Mouse (Mus musculus) myocyte (in vitro differentiated cells): ENCODE measurements around the gene Commd2.

Experiments
- MAX ChIP-seq: IDR thresholded peaks from one replicate; pipeline ENCODE4 v1.6.1; 2011; ENCODE audit warnings: low read depth, mild to moderate bottlenecking, control low read depth
- POLR2A ChIP-seq: IDR thresholded peaks from one replicate; pipeline ENCODE4 v1.6.1; 2011; ENCODE audit warnings: low read depth, mild to moderate bottlenecking, control low read depth, moderate library complexity; ENCODE audit not compliant: insufficient read length
- POLR2AphosphoS2 ChIP-seq: IDR thresholded peaks from one replicate; pipeline ENCODE4 v1.6.1; 2011; ENCODE audit warnings: low read depth, control low read depth; ENCODE audit not compliant: insufficient read length
- USF1 ChIP-seq: IDR thresholded peaks from one replicate; pipeline ENCODE4 v1.6.1; 2011; ENCODE audit warnings: low read depth, mild to moderate bottlenecking, control low read depth, moderate library complexity

GRCm38 (mm10) chr3:57651231-57651864, at the start of gene Commd2:
- TF ChIP-seq POLR2A: peak; percentile 76
- TF ChIP-seq POLR2AphosphoS2: peak; percentile 81
- no peak for TF ChIP-seq MAX
- TF ChIP-seq USF1: no peak
